Mouse (Mus musculus) thymus, adult 2 months (tissue): ENCODE results near the gene Lgmn.

Experiments used
- CTCF ChIP-seq: fragments of 200-500 bp; IDR thresholded peaks from 2 replicates; pipeline ENCODE4 v1.5.1; 2012; ENCODE audit warnings: mild to moderate bottlenecking, control low read depth, low read length, moderate library complexity, borderline replicate concordance; ENCODE audit not compliant: control insufficient read depth, poor library complexity, insufficient read depth; ENCODE audit errors: extremely low read depth
- POLR2A ChIP-seq: fragments of 200-500 bp; IDR thresholded peaks from 2 replicates; pipeline ENCODE4 v1.6.1; 2012; ENCODE audit warnings: mild to moderate bottlenecking, low read length, control low read depth, moderate library complexity; ENCODE audit not compliant: control insufficient read depth, poor library complexity, insufficient read depth; ENCODE audit errors: extremely low read depth

GRCm38 (mm10) chr12:102468136-102468535 lies 28.5 kb upstream of the Lgmn start:
- TF ChIP-seq CTCF (no peak), POLR2A (no peak)
